Mouse (Mus musculus) stomach, postnatal 0 days (tissue): ENCODE results near the gene Trpm8.

Source experiments
- CTCF ChIP-seq: IDR thresholded peaks from 2 replicates; pipeline ENCODE4 v1.5.1; 2016; ENCODE audit warnings: antibody characterized with exemption, low read depth, mild to moderate bottlenecking, moderate library complexity
- EP300 ChIP-seq: optimal IDR thresholded peaks from 2 replicates; pipeline ENCODE3; 2016; ENCODE audit warnings: antibody characterized with exemption

GRCm38 (mm10) chr1:88275698-88276523, 1.6 kb upstream of the Trpm8 start:
- TF ChIP-seq EP300, result no peak
- TF ChIP-seq CTCF, result no peak
